Mouse (Mus musculus): ENCODE measurements around the gene Klhl26. TPM values are rescaled to one million over a fixed set of nuclear protein-coding genes. Genes with fewer than 3 reads are reported as not detected.
"Not testable (repeated sequence)": the region's sequence is repeated elsewhere in the genome, so short reads cannot be mapped to it uniquely, and the experiment has no call there.

Klhl26 gene
- polyA plus RNA-seq (2015; fragmentation: Nextera tagmentation; extraction: Ambion mirVana), result 28.2 and 30.8 TPM in 2 replicates

DNA sequence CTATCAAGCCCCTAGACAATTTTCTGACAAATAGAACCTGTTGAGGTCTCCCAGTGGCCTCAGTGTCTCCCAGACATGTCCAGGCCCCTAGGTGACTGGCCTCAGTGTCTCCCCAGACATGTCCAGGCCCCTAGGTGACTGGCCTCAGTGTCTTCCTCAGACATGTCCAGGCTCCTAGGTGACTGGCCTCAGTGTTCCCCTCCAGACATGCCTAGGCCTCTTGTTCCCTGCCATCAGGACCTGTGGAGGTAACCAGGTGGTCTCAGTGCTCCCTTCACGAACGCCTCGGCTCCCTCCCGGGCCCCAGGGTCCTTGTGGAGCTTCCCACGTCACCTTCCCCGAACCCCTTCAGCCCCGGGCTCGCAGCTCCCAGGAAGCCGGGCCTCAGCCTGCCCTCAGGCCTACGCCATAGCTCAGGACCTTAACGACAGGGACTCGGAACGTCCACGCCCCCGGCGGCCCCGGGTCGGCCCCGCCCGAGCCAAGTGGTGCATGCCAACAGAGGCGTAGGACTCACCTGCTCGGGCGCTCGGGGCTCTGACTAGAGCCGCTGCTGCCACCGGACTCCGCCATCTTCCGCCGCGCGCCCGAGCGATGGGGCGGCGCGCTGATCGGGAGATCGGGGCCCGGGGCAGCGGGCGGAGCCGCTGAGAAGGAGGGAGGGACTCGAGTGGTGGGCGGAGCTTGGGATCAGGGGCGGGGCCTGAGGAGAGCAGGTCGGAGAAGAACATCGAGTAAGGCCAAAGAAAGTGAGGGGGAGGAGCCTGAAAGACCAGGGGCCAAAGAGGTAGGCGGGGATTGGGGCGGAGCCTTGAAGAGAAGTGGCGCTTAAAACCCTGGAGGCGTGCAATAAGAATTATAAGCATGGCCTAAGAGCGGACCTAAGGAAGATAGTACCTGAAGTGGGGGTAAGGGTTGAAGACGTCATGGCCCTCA is at the start of gene Klhl26:
Klhl26 (minus strand) TSS at position 636 of the 936 bp plus-strand sequence.
- peak; percentile 90 for ATAC-seq (ENCODE audit: insufficient number of reproducible peaks, insufficient read depth, low FRiP score, low TSS enrichment, low read depth)
- Histone ChIP-seq H3K36me3 (no peaks in the 10 kb centered on the region), H3K4me3 (peak within 1 kb of the TSS; percentile 91), H3K27ac (peak within 1 kb of the TSS; percentile 75), H3K4me1 (peaks cover 15% of the 10 kb centered on the region), H3K9me3 (no peaks in the 10 kb centered on the region), H3K4me2 (peak within 1 kb of the TSS; percentile 88), H3K27me3 (no peaks in the 10 kb centered on the region), H3K9ac (peak within 1 kb of the TSS; percentile 95)
- under 1% methylated on average over 53 of the region's 53 CpGs for WGBS

DNA sequence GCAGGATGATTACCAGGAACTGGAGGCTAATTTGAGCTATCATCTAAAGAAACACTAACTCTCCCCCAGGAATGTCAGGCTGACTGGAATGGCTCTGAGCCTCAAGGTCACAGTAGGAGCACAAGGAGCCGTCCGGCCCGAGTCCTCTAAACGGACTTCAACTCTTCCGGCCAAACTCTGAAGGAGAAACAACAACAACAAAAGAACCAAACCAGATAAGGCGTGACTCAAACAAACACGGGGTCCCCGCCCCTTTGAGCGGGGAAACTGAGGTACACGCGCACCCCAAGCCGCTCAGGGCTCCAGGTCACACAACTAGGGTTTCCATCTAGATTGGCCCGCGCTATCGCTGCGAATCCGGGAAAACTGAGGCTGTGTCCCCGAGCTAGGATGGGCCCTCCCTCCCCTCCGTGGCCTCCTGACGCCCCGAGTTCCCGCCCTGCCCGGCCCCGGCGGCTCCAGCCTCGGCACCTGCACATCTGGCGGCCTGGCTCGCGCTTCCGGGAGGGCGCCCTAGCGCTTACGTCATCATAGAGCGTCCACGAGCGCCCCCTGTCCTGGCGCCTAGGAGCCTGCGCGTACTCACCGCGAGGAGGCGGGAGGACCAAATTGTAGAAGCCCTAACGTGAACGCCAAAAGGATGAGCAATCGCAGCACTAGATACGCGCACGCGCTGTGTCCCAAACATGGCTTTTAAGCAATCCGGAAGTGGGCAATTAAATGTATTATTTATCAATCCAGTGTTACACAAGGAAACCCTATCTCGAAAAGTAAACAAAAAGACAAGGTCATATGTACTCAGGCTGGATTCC is 46.0 kb upstream of the Klhl26 start:
- peaks cover 22% of the 10 kb centered on the region for H3K4me1 ChIP-seq
- H3K36me3 ChIP-seq, result peaks cover 13% of the 10 kb centered on the region; the same call in 1 of the 2 replicates
- peak overlapping the region; percentile 85 for H3K9ac ChIP-seq
- no peaks in the 10 kb centered on the region for H3K27me3 ChIP-seq
- peak overlapping the region; percentile 81 for H3K4me3 ChIP-seq
- peak overlapping the region; percentile 77 for H3K4me2 ChIP-seq
- peak overlapping the region; percentile 86 for H3K27ac ChIP-seq
- under 1% methylated on average over 51 of the region's 51 CpGs for WGBS
- no peaks in the 10 kb centered on the region for H3K9me3 ChIP-seq
- ATAC-seq (ENCODE audit: insufficient number of reproducible peaks, insufficient read depth, low FRiP score, low TSS enrichment, low read depth), result peak; percentile 84

DNA sequence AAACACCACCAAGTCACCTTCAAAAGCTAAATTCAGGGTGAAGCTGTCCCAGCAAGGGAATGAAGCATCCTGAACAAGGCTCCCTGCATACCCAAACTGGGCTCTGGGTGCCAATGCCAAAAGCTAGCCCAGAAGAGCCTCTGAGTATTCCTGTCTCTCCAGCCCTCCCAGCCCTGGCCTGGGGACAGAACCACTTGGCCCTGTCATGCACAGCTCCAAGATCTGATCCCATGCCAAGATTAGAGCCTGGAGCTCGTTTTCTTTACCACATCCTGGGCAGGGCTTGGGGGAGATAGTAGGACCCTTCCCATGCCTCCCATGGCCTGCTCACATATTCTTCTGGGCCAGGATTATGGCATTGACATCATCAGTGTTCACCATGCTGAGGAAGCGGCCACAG is 42.8 kb upstream of the Klhl26 start:
- WGBS, result 71% methylated on average over 2 of the region's 2 CpGs

DNA sequence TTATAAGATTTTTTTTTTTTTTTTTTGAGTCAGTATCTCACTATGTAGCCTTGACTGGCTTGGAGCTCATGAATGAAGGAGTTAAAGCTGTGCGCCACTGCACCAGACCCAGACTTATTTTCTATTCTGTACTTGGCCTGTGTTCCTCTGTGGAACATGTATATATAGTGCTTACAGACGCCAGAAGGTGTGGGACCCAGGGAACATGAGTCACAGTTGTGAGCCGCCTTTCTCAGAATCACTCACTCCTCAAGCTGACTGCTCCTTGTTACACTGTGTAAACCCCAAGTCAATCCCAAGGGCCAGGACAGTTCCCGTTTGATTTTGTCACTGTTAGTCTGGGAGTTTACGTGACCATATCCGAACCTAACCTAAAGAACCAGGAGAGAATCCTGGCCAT is 42.3 kb upstream of the Klhl26 start:
- no peak for ATAC-seq (ENCODE audit: insufficient number of reproducible peaks, insufficient read depth, low FRiP score, low TSS enrichment, low read depth)
- Histone ChIP-seq H3K27me3 (no peaks in the 10 kb centered on the region), H3K4me1 (peaks cover 12% of the 10 kb centered on the region), H3K9me3 (no peaks in the 10 kb centered on the region), H3K36me3 (peaks cover 33% of the 10 kb centered on the region), H3K9ac (no peak overlapping the region), H3K4me2 (no peak overlapping the region), H3K4me3 (no peak overlapping the region), H3K27ac (no peak overlapping the region)
- 90% methylated on average over 6 of the region's 6 CpGs for WGBS

More for the DNA sequence above, 42.8 kb upstream of the Klhl26 start:
- Histone ChIP-seq H3K36me3 (peaks cover 28% of the 10 kb centered on the region), H3K4me3 (no peak overlapping the region), H3K9ac (no peak overlapping the region), H3K9me3 (no peaks in the 10 kb centered on the region), H3K27ac (no peak overlapping the region), H3K4me1 (peaks cover 12% of the 10 kb centered on the region), H3K27me3 (no peaks in the 10 kb centered on the region), H3K4me2 (no peak overlapping the region)
- ATAC-seq (ENCODE audit: insufficient number of reproducible peaks, insufficient read depth, low FRiP score, low TSS enrichment, low read depth), result no peak

DNA sequence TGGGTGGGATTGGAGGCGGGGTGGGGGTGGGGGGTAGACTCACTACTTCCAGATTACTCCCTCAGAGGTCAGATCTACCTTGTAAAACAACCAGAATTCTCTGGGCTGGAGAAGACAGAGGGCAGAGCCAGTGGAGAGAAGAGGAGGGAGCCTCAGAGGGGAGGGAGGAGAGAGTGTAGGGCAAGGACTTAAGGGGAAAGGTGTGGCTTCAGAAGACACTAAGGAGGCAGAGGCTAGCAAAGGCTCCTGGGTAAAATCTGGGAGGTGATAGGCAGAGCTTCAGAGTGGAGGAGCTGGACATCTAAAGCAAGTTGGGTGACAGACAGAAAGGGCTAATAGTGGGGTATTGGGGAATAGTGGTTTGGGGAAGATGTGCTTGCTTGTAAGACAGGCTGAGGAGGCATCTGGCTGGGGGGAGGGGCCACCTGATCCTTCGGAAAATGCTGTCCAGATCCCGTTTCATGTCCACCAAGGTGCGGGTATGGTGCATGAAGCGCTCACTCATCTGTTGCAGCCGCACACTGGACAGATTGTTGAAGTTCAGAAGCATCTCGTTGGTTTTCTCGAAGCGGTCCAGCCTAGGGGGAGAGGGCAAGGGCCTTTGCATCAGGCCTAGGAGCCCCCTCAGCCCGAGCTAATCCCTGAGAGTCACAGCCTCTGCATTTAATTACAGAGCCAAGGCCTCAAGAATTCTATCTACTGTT is 41.3 kb upstream of the Klhl26 start:
- peak overlapping the region; percentile 33; the same call in 1 of the 2 replicates for H3K27ac ChIP-seq
- H3K27me3 ChIP-seq, result no peaks in the 10 kb centered on the region
- 56% methylated on average over 10 of the region's 10 CpGs for WGBS
- H3K4me2 ChIP-seq, result no peak overlapping the region
- no peak for ATAC-seq (ENCODE audit: insufficient number of reproducible peaks, insufficient read depth, low FRiP score, low TSS enrichment, low read depth)
- H3K4me1 ChIP-seq, result peaks cover 8% of the 10 kb centered on the region
- H3K36me3 ChIP-seq, result peaks cover 41% of the 10 kb centered on the region
- no peak overlapping the region for H3K4me3 ChIP-seq
- no peak overlapping the region for H3K9ac ChIP-seq
- no peaks in the 10 kb centered on the region for H3K9me3 ChIP-seq

DNA sequence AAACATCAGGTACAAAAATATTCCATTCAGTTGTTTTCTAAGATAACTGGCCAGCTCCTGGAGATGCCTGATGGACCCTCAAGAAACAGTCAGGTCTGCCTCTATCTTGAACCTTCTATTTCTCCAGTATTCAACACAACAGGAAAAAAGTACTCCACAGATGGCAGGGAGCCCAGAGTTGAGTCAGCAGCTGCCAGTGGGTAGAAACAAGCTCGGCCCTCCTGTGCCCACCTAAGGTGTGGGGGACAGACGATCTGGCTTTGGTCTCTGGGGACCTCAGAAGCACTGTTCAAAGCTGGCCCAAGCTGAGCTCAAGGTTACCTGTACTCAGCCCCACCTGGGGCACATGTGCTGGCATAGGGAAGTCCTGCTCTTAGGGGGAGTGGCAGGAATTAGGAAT is 36.7 kb upstream of the Klhl26 start:
- WGBS, result 69% methylated on average over 2 of the region's 2 CpGs
- Histone ChIP-seq H3K9me3 (no peaks in the 10 kb centered on the region), H3K4me1 (peaks cover 18% of the 10 kb centered on the region), H3K9ac (0 out of 2 replicates have a peak overlapping the region, but pooled peaks have one; percentile 40), H3K27me3 (no peaks in the 10 kb centered on the region), H3K27ac (no peak overlapping the region), H3K36me3 (peaks cover 53% of the 10 kb centered on the region), H3K4me3 (no peak overlapping the region), H3K4me2 (no peak overlapping the region)
- ATAC-seq (ENCODE audit: insufficient number of reproducible peaks, insufficient read depth, low FRiP score, low TSS enrichment, low read depth), result no peak

DNA sequence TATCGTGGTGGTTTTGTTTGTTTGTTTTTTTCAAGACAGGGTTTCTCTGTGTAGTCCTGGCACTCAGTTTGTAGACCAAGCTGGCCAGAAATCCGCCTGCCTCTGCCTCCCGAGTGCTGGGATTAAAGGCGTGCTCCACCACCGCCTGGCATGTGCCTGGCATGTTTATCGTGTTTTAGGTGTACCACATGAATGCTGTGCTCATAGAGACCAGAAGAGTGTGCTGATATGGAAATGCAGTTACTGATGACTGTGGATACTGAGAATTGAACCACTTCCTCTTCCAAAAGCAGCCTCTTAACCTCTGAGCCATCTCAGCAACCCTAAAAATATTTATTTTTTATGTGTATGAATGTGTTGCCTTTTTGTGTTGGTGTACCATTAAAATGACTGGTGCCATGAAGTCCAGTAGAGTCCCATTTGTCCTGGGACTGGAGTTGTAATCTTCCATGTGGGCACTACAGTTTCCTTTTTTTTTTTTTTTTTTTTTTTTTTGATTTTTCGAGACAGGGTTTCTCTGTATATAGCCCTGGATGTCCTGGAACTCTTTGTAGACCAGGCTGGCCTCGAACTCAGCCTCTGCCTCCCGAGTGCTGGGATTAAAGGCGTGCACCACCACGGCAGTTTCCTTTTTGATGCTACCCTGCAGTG is 35.6 kb upstream of the Klhl26 start:
- no peak overlapping the region for H3K9ac ChIP-seq
- no peaks in the 10 kb centered on the region for H3K27me3 ChIP-seq
- peaks cover 54% of the 10 kb centered on the region for H3K36me3 ChIP-seq
- no peaks in the 10 kb centered on the region for H3K9me3 ChIP-seq
- no peak overlapping the region for H3K4me3 ChIP-seq
- no peak overlapping the region for H3K27ac ChIP-seq
- WGBS, result 94% methylated on average over 11 of the region's 11 CpGs
- H3K4me2 ChIP-seq, result no peak overlapping the region
- H3K4me1 ChIP-seq, result peaks cover 22% of the 10 kb centered on the region
- ATAC-seq (ENCODE audit: insufficient number of reproducible peaks, insufficient read depth, low FRiP score, low TSS enrichment, low read depth), result no peak

DNA sequence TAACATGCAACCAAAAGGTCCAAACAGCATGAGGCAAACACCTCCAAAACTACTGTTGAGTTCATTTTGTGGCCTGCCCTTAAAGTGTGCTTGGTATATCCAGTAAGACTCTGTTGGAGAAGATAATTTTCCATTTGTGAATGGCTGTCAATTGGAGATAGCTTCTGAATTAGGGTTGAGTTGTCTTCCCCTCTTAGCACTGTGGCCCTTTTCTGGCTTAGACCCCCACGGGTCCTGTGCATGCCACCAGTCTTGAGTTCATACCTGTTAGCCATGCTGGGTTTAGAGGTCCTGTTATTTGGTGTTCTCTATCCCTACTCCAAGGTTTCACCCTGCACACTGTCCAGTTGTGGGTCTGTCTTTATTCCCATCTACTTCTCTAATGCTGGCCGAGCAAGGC is 35.0 kb upstream of the Klhl26 start:
- H3K27ac ChIP-seq, result no peak overlapping the region
- peaks cover 59% of the 10 kb centered on the region for H3K36me3 ChIP-seq
- no peaks in the 10 kb centered on the region for H3K9me3 ChIP-seq
- H3K9ac ChIP-seq, result no peak overlapping the region
- 0 out of 2 replicates have a peak overlapping the region, but pooled peaks have one; percentile 97 for H3K4me2 ChIP-seq
- H3K4me3 ChIP-seq, result no peak overlapping the region; the same call in 1 of the 2 replicates
- no peaks in the 10 kb centered on the region for H3K27me3 ChIP-seq
- WGBS, result 93% methylated on average over 2 of the region's 2 CpGs
- H3K4me1 ChIP-seq, result peaks cover 24% of the 10 kb centered on the region
- no peak for ATAC-seq (ENCODE audit: insufficient number of reproducible peaks, insufficient read depth, low FRiP score, low TSS enrichment, low read depth)

DNA sequence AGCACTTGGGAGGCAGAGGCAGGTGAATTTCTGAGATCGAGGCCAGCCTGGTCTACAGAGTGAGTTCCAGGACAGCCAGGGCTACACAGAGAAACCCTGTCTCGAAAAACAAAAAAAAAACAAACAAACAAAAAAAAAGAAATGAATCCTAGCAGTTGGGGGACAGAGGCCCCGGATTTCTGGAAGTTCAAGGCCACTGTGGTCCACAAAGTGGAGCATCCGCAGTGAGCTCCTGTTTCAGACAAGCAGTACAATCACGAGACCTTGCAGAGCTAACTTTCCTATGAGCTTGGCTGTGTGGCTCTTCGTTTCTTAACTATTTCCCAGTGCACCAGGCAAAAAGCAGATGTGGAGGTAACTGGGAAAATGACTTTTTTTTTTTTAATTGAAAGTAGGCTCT is 34.4 kb upstream of the Klhl26 start:
- Histone ChIP-seq H3K4me3 (peak overlapping the region; percentile 98), H3K36me3 (peaks cover 53% of the 10 kb centered on the region), H3K9ac (peak overlapping the region; percentile 100; the same call in 1 of the 2 replicates), H3K4me1 (peaks cover 24% of the 10 kb centered on the region), H3K4me2 (peak overlapping the region; percentile 97)
- not testable (repeated sequence) for ATAC-seq (ENCODE audit: insufficient number of reproducible peaks, insufficient read depth, low FRiP score, low TSS enrichment, low read depth); H3K9me3 ChIP-seq; H3K27me3 ChIP-seq; H3K27ac ChIP-seq
- WGBS, result 87% methylated on average over 6 of the region's 6 CpGs

DNA sequence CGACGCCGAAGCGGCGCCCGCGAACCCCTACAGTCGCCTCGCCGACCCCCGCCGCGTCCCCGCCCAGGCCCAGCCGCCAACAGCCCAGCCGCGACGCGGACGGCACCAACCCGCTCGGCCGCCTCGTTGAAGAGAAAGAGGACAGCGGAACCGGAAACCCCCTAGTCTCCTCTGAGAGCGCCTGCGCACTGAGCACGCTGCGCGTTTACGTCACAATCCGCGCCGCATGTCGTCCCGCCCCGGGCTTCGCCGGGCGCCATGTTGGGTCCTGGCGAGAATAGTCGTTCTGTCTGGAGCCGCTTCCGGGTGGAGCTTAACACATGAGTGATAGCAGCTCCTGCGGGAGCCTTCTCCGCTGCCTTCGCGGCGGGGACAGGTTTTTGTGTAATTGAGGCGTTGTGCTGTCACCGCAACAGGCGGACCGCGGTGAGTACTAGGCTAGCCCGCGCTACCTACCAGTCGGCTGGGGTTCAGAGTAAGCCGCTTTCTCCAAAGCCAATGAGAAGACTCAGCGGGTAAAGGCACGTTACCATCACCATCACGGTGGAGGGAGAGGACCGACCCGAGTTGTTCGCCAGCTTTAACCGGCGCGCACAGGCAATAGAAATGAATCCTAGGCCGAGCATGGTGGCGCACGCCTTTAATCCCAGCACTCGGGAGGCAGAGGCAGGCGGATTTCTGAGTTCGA is 33.6 kb upstream of the Klhl26 start, which contains the start of gene Uba52:
Uba52 (minus strand) TSS at position 574 of the 688 bp plus-strand sequence.
- H3K4me1 ChIP-seq, result peaks cover 31% of the 10 kb centered on the region
- peaks cover 50% of the 10 kb centered on the region for H3K36me3 ChIP-seq
- WGBS, result under 1% methylated on average over 74 of the region's 74 CpGs
- peak; percentile 75 for ATAC-seq (ENCODE audit: insufficient number of reproducible peaks, insufficient read depth, low FRiP score, low TSS enrichment, low read depth)
- peak within 1 kb of the TSS; percentile 98 for H3K4me3 ChIP-seq
- H3K4me2 ChIP-seq, result peak within 1 kb of the TSS; percentile 97
- peak within 1 kb of the TSS; percentile 100 for H3K9ac ChIP-seq
- H3K9me3 ChIP-seq, result no peaks in the 10 kb centered on the region
- H3K27ac ChIP-seq, result peak within 1 kb of the TSS; percentile 96
- H3K27me3 ChIP-seq, result no peaks in the 10 kb centered on the region
